Mouse (Mus musculus) CD4-positive helper T cell, adult 2 months (primary cell): ENCODE results near the gene Rasgrp1.
A peak's percentile ranks its signal among the peaks of the same experiment; 100 is the strongest.

Experiments
- DNase-seq: peaks from one replicate; pipeline ENCODE4 v3.0.0-alpha.2; 2012; ENCODE audit warnings: low read depth, missing footprints, low spot score

The Rasgrp1 gene

DNA sequence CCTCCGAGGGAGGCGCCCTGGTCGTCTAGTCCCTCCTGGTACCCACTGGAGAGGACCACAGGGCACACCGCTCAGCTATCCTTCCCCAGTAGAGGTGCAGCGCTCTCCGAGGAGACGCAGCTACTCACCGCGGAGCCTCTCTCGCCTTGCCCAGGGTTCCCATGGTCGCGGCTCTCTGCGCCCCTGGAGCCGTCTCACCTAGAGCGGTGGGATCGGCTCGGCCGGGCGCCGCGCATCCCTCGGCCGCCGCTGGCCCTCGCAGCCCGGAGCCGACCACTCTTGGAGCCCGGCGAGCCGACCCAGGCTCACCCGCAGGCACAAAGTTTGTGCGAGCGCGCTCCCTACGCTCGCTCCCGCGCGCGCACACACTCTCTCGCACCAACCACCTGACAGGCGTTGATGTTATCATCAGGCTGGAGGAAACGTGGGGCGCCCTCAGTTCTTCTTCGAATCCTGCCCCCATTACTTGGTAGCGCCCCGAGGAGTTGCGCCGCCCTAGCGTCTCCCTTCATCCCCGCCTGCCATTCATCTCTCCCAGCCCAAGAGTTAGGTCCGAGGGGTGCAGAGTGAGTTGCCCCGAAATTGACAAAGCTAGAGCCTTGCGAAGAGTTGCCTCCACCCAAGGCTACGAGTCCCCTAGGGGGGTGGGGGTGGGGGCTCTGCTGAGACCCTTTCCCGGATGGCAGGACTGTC lies at the start of gene Rasgrp1:
Gene Rasgrp1 (minus strand): TSS at position 455 of the 693 bp plus-strand sequence.
- peak; percentile 91 for DNase-seq

DNA sequence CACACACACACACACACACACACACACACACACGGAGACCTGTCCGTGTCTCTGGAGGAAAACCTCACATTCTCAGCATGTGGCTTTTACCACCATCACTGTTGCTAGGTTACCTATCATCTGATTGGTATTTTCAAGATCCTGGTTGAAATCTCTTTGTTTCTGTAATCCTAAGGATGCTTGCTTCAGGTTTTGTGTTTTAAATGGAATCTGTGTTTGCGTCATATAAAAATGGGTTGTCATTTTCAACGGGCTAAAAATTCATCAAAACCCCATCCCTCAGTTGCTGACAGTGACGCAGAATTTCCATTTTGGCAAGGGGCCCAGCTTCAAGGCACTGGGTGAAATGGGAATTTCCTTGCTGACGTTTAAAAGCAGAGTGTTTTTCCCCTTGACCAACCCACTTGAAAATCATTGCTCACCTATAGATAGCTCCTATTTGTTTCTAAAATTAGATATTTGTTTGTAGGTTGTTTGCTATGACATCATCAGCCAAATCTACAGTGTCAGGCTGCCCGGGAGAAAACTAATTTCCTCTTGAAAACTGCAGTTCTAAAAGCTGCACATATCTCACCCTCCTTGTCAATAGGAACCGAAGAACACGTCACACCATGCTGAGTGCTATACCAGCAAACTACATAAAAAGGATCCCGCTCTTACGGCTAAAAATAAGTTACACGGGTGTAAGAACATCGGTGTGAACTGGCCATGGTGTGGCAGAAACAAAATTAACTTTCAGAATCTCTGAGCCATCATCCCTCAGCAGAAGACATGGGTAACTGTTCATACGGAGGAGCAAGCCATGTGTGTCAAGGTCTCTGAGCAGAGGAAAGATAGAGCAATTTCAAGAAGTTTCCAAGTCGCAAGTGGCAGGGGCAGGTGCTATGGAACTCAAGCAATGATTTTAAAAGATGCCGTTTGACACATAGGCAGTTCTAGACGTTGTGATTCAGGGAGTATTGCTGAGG lies 47.4 kb upstream of the Rasgrp1 start:
- peak; percentile 89 for DNase-seq

DNA sequence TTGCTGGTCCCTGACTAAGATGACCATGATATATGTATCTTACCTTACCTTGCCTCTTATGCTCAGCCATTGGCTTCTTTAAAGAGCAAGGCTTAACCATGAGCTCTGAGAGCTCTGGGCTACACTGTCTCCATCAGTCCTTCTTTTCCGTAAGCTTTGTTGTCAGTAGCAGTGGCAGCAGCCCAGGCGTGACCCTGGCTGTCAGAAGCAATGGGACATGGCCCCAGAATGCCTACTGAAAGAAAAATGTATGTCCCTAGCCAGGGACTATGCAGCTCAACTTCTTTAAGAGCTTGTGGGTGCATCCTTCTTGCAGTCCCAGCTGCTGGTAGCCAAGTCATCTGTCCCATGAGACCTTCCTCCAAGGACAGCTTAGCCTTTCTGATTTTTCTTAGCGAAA lies 46.7 kb upstream of the Rasgrp1 start:
- DNase-seq: no peak

DNA sequence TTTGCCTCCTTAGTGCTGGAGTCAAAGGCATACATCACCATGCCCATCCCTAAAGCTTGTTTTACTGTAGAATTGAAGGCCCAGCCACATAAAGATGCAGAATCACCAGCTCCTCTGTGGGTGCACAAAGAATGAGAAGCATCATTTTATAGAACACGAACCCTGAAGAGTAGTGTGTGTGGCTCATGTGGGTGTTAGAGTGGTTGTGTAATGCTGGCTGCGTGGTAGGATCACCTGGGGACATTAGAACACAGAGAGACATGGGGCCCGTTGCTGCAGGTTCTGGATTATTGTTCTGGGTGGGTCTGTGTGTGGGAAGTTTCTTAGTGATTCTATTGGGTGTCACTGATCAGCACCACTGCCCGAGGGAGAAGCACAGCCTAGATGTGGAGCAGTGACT lies 45.3 kb upstream of the Rasgrp1 start:
- no peak for DNase-seq

DNA sequence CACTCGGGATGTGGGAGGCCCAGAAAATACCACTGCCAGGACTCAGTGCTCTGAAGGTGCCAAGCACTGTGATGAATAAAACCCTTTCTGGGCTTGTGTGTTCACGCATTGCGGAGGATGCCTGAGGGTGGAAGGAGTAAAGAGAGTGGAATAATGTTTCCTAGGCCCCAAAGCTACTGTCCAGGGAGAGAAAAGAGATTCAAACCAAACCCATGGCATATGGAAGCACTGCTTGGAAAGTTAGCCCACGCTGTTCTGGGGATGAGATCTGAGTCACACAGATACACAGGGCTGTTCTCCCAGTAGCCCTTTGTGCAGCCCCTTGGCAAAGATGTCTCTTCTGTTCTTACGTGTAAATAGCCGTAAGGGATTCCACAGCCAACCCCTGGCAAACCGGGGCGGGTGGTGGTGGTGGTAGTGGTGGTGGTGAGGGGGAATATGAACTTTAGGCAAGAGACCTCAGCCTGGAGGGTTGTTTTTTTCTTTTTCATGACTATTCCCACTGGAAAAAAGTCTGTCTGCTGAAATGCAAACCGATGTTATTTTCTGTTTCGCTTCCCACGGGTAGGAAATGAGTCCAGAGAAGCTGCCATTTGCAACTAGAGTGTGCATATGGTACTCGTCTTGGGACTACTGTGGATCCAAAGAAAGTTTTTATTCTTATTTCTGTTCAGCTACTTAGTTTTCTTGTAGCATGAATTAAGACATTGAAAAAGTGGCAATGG lies 44.3 kb upstream of the Rasgrp1 start:
- DNase-seq: no peak

DNA sequence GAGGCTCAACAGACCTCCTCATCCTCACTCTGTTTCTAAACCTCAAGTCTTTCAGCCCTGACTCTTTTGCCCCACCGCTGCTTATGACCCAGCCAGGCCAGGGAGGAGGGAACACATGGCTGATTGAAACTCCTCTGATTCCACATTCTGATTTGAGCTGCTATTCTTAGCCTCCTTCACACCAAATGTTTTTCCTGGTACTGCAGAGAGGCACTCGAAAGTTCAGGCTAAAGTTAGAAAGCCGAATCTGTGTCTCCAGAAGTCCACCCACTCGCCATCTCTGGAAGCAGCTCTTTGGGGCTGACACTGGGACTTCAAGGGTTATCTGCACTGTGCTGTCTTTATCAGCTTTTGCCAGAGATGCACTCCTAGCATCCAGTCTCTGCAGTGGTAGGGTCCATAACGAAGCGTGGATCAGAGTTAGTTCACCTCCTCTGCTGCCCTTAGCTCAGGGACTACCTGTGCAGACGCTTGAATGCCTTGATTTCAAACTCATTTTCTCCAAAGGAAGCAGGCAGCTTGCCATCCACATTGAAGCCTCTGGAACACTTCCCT lies 43.3 kb upstream of the Rasgrp1 start:
- DNase-seq: no peak

DNA sequence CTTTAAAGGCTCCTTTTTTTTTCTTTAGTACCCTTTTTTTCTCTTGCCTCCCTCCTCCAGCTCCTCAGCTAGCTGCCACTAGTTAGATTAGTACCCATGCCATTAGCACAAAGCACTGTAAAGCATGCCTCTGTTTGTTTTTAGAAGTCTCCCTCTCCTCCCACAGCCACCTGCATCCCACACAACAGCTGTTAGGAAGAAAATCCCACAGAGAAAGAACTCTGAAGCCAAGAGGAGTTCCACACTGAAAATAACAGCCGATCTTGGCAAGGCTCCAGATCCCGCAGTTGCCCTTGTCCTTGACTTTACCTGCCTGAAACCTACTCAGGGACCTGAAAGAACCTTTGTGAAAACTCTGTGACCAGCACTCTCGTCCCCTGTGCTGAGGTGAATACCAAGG lies 38.5 kb upstream of the Rasgrp1 start:
- DNase-seq: no peak

DNA sequence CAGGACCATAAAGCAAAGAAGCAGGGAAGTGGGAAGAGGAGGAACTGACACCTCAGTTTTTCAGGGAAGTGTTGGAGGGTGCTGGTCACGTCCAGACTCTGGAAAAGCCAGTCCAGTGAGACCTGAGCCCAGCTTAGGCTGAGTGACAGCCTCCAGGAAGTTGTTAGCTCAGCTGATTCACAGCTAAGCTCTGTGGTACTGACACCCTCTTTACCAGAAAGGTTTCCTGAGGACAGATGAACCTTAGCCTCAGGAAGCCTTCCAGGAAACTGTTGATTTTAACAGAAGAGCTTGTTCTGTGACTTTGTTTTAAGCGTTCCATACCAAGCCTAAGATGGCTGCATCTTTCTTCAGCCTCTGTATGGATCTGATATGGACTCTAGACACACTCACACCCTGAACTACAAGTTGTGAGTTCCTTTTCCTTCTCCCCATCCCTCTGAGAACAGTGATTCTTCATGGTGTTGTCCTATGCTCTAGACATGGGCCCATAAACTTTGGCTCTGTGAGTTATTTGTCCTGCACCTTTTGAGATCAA lies 31.6 kb upstream of the Rasgrp1 start:
- peak; percentile 47 for DNase-seq

DNA sequence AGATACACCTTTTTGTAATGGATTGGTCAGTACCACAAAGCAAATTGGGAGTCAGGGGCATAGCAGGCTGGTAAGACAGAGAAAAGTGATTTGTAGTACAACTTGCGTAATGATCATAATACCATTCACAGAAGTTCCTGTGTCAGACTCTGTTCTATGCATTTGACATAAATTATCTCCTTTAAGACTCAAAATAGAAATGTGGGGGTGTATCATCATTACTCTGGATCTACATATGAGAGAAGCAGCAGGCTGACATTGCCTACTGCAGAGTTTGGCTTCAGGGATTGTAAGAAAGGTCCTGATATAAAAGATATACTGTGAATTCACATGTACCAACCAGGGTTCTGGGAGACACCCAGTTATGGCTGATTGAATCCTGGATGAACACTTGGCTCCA lies 28.9 kb upstream of the Rasgrp1 start:
- no peak for DNase-seq

DNA sequence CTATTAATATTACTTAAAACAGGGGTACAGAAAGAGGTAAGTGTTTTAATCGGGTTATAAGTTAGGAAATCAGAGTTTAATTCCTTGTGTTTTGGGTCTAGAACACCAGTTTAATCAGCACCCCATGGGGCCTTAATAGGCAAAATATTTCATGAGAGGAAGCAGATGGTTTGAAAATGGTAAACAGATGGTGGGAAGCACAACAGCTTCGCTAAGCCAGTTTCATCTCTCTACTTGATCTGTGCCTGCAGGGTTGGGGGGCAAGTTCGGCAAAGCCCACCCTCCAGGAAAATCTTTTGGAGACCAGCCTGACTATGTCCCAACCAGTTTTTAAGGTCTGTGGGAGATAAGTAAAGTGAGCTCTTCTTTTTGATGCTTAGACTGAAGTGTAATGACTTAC lies 23.7 kb upstream of the Rasgrp1 start:
- no peak for DNase-seq

DNA sequence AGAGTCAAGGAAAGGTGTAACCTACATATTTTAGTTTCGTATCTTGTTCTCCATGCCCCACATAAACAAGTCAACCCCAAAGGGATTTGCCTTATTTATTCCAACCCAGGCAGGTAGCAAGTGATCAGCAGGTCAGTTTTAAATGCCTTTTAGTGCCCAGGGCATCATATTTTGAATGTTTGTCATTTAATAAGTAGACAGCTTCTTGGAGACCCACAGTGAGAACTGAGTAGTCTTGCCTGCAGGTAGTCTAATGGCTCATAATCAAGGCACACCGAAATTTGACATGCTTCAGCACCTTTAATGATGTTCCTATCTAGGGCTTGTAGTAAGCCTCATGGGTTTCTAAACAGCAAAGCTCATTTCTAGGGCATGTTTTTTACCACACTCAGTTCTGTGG lies 21.3 kb upstream of the Rasgrp1 start:
- DNase-seq: no peak

DNA sequence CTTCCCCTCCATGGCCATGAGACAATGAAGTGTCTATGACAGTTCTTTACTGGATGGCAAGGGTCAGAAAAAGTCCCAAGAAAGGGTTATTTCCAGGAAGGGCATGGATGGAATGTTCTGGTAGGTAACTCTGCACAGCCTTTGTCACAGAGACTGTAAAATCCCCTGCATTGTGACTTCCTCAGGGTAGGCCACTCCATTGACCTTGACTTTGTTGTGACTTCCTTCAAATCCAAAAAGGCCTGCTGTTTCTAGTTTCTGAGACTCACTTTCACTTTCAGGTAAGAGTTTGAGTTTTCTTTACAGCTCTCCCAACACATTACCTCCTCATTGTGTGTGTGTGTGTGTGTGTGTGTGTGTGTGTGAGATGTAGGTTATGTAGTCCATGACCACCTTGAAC lies 15.1 kb upstream of the Rasgrp1 start:
- DNase-seq: peak; percentile 44

DNA sequence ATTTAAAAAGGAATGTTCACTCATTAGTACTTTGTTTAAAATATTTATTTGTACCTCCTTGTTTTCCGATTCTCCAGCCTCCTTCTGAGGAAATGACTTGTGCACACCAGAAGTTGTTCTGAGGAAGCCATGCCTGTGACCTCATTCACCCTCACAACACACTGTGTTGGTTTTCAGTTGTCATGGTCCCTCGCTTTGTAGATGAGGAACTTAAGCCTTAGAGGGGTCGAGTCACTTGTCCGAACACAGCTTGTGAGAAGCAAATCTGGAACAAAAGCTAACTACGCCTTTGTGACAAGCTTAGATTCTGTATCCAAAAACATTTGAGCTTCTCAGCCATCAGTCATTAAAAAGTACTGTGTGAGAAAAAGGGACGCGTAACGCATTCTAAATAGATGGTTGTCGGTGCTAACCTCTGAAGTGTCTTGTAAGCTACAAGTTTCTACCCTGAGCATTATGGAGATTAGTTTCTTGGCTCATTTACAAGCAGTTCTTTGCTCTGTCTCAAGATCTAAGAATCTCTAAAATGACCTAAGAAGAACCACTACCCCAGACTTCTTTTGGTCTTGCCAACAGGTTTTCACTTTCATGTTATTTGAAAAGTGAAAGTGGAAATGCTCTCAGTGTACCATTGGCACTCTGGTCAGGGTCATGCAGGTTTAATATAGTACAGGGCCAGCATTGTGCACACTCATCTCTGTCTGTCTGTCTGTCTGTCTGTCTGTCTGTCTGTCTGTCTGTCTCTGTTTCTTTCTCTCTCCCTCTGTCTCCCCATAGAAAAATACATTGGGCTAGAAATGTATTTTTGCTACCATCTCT lies 9.7 kb upstream of the Rasgrp1 start:
- DNase-seq: no peak

DNA sequence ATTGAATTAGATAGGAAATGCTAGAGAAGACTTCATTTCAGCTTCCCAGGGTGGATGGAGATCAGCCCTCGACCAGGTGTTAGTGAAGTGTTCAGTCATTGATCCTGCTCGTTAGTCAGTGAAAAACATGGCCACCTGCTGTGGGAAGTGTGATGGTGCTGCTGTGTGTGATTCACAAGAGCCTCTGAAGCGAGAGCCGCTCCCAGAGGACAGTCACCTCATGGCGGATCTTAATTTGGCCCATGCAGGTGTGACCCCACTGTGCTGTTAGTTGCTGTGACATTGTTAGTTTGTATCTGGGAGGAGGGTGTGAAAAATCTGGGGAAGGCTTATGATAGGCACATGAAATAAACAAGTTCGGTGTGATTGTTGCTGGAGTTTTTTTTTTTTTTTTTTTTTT lies 7.3 kb upstream of the Rasgrp1 start:
- no peak for DNase-seq

DNA sequence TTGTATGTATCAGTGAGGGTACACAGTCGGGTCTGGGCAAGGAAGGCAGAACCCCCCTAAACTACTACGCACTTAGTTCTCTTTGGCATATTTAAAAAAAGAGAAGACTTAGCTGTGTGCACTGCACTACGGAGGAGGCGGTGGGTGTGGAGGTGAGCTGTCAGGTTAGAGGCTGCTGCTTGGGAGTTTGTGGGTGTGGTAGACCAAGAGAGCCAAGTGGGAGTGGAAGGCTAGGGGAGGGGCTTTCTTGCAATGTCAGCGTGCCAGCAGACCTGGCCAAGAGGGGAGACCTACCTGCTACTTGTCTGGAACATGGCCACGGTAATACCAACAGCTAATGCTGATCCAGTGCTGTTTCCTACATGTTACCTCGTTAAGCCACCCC lies 431 bp upstream of the Rasgrp1 start:
- DNase-seq: peak; percentile 77

DNA sequence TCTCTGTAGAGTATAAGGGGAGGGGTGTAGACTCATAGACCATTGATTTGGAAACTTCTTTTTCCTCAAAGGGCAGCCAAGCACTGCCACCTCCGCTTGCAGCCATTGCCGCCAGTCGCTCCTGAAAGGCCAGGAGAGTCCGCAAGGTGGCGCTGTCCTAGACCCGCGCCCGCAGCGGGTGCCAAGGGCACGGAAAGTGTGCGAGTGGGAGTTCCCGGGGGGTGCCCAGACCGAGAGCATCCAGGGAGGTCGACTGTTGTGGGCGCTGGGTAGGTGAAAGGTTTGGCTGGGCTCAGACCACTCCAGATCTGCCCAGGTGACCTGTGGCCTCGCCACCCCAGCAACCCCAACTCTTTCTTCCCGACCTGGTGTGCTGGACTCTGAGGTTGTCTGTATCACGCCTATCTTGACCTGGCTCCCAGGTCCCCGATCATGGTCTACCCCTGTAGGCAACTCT lies 683 bp downstream of the Rasgrp1 start:
- peak; percentile 91 for DNase-seq

DNA sequence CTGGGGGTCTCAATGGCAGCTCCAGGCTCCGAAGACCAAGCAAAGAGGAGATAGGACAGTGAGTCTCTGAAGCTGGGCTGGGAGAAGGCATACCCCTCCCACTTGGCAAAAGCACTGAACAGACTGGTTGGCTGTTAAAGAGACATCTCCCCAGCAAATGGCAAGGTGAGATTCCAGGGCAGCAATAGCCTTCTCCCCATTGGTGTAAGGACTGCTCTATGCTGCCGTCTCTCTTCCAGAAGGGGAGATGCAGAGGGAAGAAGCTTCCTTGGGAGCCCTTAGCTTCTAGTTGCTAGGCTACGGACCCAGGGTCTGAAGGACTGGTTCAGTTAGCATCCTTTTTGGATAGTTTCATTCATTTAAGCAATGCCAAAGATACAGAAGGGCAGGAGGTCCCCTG lies 4.3 kb downstream of the Rasgrp1 start:
- DNase-seq: no peak

DNA sequence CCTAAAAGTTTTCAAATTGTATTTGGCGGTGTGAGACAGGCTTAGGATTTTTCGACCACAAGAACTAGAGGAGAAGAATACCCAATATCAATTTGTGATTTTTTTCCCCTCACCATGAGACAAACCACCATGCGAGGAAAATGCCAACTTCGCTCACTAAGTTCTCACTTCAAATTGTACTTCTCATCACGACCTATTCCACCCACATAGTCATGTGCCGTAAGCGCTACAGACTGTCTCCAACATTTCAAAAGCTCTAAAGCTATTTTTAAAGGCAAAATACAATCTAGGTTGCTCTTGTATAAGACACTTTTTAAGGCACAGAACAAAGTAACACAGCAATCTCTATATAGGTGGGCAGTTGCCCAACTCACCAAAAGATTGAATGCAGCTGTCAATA lies 4.9 kb downstream of the Rasgrp1 start:
- no peak for DNase-seq

DNA sequence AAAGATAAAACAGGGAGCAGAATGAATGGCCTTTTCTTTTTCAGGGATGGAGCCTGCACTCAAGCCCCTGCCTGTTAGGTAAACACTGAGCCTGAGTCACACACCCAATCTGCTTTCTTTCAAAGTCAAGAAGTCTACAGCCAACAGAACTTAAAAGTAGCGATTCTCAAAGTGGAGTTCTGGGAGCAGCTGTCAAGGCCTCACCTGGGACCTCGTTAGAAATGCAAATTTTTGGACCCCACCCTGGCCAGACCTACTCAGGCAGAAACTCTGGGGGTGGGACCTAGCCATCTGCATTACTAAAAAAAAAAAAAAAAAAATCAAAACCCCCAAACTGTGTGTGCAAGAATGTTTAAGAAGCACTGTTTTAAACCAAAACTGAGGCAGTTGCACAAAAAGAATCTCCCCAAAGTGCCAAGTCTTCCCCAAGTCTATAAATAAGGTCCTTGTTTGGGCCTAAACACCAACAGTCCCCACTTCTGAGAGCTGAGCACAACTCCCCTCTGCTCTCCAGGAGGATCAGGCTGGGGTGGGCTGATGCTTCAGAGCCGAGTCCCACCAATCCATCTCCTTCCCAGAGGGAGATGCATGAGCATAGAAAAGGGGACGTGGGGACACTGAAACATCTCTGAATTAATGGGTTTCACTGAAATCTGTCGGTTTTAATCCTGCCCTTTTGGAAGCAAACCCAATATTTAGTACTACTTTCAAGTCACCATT lies 5.7 kb downstream of the Rasgrp1 start:
- DNase-seq: no peak

DNA sequence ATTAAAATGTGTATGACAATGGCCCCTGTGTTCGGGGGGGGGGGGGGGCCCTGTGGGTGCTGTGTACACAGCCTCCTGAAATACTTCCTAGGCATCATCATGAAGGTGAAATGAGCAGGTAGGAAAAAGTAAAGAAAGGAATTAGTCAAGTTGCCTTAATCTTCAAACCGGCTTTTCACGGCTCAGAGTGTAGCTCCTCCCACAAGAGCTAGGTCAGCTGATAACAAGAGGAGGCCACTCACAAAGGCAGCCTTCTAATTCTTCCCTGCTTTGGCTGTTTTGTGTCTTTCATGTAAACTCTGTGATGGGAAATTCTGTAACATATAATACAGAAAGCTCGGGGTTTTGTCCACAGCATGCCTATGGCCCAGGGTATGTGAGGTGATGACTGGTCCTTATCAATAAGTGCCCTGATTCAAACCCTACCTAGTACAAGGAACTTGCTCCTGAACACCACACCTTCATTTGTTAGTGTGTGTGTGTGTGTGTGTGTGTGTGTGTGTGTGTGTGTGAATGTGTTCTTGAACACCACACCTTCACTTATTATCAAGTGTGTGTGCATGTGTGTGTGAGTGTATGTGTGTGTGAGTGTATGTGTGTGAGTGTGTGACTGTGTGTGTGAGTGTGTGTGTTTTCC lies 7.1 kb downstream of the Rasgrp1 start:
- peak; percentile 62 for DNase-seq
